Mouse (Mus musculus) adrenal gland, adult 10 weeks (tissue): ENCODE measurements around the gene Chek1. TPM values are rescaled to one million over a fixed set of nuclear protein-coding genes. Genes with fewer than 3 reads are reported as not detected.

ENCODE experiments used
- polyA plus RNA-seq: library from polyadenylated mRNA; stranded (reverse); fragments of 350-450 nt; fragmentation: Illumina TruSeq; extraction: RNeasy Lipid Tissue Mini Kit (QIAGEN cat#74804); gene quantifications from one replicate; pipeline ENCODE4 v1.2.3, GENCODE M21; 2014; ENCODE audit warnings: low read depth, low replicate concordance

The Chek1 gene
- polyA plus RNA-seq, result 9.1 TPM

GRCm38 (mm10) chr9:36727034-36727755, at the start of gene Chek1:
Chek1 (minus strand) TSS chr9:36727065.

GRCm38 (mm10) chr9:36767203-36768143, 40.6 kb upstream of the Chek1 start, which contains the start of gene Stt3a:
Stt3a (minus strand) TSS chr9:36767679.

GRCm38 (mm10) chr9:36692920-36693319, 33.9 kb downstream of the Chek1 start, which contains the start of gene Acrv1:
Acrv1 (plus strand) TSS chr9:36693220.

Other genes starting within 250 kb of the Chek1 start
- gene Gm5615, start 185.1 kb downstream of the Chek1 start, polyA plus RNA-seq, result not detected
- not detected for gene Gm17689, start 144.4 kb downstream of the Chek1 start, polyA plus RNA-seq
- gene A630095E13Rik, start 83.7 kb downstream of the Chek1 start, polyA plus RNA-seq, result not detected
- not detected for gene Acrv1, start 33.8 kb downstream of the Chek1 start, polyA plus RNA-seq
- 390 TPM for gene Stt3a, start 40.6 kb upstream of the Chek1 start, polyA plus RNA-seq
- gene Ei24, start 70.3 kb upstream of the Chek1 start, polyA plus RNA-seq, result 245 TPM
- gene Fez1, start 94.8 kb upstream of the Chek1 start, polyA plus RNA-seq, result 5.1 TPM